9 mouse cellular contexts compared by ENCODE assay signal in the genomic region with DNA sequence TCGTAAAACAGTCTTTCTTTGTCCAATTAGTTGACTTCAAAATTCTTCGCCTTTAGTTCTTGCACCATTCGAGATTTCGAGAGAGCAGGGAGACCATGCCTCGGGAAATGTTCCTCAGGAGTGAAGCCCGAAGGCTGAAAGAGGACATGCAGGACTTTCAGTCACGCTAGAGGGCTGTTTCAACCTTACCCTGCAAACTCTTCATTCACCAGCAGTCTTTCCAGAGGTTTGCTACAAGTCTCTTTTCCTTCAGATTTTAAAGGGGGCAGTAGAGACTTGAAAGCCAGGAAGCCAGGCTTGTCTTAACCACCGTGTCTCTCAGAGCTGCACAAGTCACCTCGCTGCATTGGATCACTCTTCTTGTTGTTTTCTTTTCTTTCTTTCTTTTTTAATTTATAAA. TPM values are rescaled to one million over a fixed set of nuclear protein-coding genes. Genes with fewer than 3 reads are reported as not detected.
DNase-seq lines count a peak whose midpoint lies in the region; ATAC-seq and TF ChIP-seq lines count a peak whose summit lies in the region.
"Had no signal": no experiment of that assay in that cellular context is flagged by ENCODE, and none has a peak within 500 bp of the region (broad histone marks: within the 10 kb centered on the region; RNA-seq: fewer than 3 reads in every experiment).

No protein-coding gene starts in this region.

- H3K4me3 ChIP-seq in lung, postnatal 0 days (ENCODE audit: low read depth, low read length): peak overlapping the region; percentile 36
- peak overlapping the region; percentile 43 for H3K4me3 ChIP-seq in forebrain, embryonic 11.5 days (ENCODE audit: low read depth, low read length)
- peak overlapping the region; percentile 45 for H3K4me3 ChIP-seq in limb, embryonic 15.5 days
- peak overlapping the region; percentile 54 for H3K4me3 ChIP-seq in stomach, embryonic 16.5 days (replicated peaks; ENCODE audit: low read length)

- no peaks in the 10 kb centered on the region for H3K27me3 ChIP-seq in lung, postnatal 0 days (replicated peaks; ENCODE audit: insufficient read depth, low read length)
- H3K27me3 ChIP-seq in forebrain, embryonic 11.5 days (ENCODE audit: control insufficient read depth, insufficient read depth, low read length): peaks cover 4% of the 10 kb centered on the region
- peaks cover 9% of the 10 kb centered on the region; the same call in 1 of the 2 replicates for H3K27me3 ChIP-seq in limb, embryonic 15.5 days
- H3K27me3 ChIP-seq in stomach, embryonic 16.5 days (ENCODE audit: control insufficient read depth, insufficient read depth, low read length): no peaks in the 10 kb centered on the region

- H3K9ac ChIP-seq in lung, postnatal 0 days (replicated peaks; ENCODE audit: low read depth): 0 out of 2 replicates have a peak overlapping the region, but pooled peaks have one; percentile 3
- H3K9ac ChIP-seq in forebrain, embryonic 11.5 days (ENCODE audit: low read length): peak overlapping the region; percentile 48; the same call in 1 of the 2 replicates
- H3K9ac ChIP-seq in limb, embryonic 15.5 days: no peak overlapping the region
- H3K9ac ChIP-seq in stomach, embryonic 16.5 days (ENCODE audit: low read length): peak overlapping the region; percentile 70

- TF ChIP-seq EP300 in lung, postnatal 0 days (IDR thresholded peaks at IDR 0.05): no peak

- H3K9me3 ChIP-seq in lung, postnatal 0 days (ENCODE audit: low read length): no peaks in the 10 kb centered on the region
- H3K9me3 ChIP-seq in forebrain, embryonic 11.5 days (ENCODE audit: control insufficient read depth, low read length): no peaks in the 10 kb centered on the region
- H3K9me3 ChIP-seq in limb, embryonic 15.5 days: no peaks in the 10 kb centered on the region
- no peaks in the 10 kb centered on the region for H3K9me3 ChIP-seq in stomach, embryonic 16.5 days (replicated peaks; ENCODE audit: control insufficient read depth, low read length)

- no peak for ATAC-seq in lung, postnatal 0 days
- peak; percentile 72 for ATAC-seq in forebrain, embryonic 11.5 days (replicated peaks; ENCODE audit: low FRiP score)
- no peak for ATAC-seq in limb, embryonic 15.5 days (ENCODE audit: insufficient number of reproducible peaks, low FRiP score, low TSS enrichment, low read depth)
- ATAC-seq in stomach, embryonic 16.5 days (ENCODE audit: insufficient read depth, low FRiP score): no peak

- DNase-seq in lung, postnatal 0 days (ENCODE audit: low spot score): peak; percentile 60
- no peak for DNase-seq in lung, postnatal 14 days
- no peak for DNase-seq in forebrain, embryonic 11.5 days (ENCODE audit: low spot score)
- no peak for DNase-seq in spleen, postnatal 36 days (ENCODE audit: low spot score in 2 of 2)
- DNase-seq in lung, adult 18-20 months: no peak
- no peak for DNase-seq in adrenal gland, postnatal 14 days

- WGBS in lung, postnatal 0 days: 2% methylated on average over 9 of the region's 9 CpGs
- 4% methylated on average over 9 of the region's 9 CpGs for WGBS in forebrain, embryonic 11.5 days
- WGBS in limb, embryonic 15.5 days: 3% methylated on average over 9 of the region's 9 CpGs
- 5% methylated on average over 9 of the region's 9 CpGs for WGBS in stomach, embryonic 16.5 days

- H3K36me3 ChIP-seq in lung, postnatal 0 days (ENCODE audit: insufficient read depth, low read length): no peaks in the 10 kb centered on the region
- H3K36me3 ChIP-seq in forebrain, embryonic 11.5 days (ENCODE audit: control insufficient read depth, insufficient read depth, low read length): no peaks in the 10 kb centered on the region
- H3K36me3 ChIP-seq in limb, embryonic 15.5 days: no peaks in the 10 kb centered on the region
- no peaks in the 10 kb centered on the region for H3K36me3 ChIP-seq in stomach, embryonic 16.5 days (ENCODE audit: control insufficient read depth, insufficient read depth, low read length)

- no peaks in the 10 kb centered on the region for H3K4me1 ChIP-seq in lung, postnatal 0 days (ENCODE audit: insufficient read depth, low read depth, low read length)
- no peaks in the 10 kb centered on the region; the same call in 1 of the 2 replicates for H3K4me1 ChIP-seq in forebrain, embryonic 11.5 days (replicated peaks; ENCODE audit: control insufficient read depth, insufficient read depth, low read length)
- peaks cover 9% of the 10 kb centered on the region for H3K4me1 ChIP-seq in limb, embryonic 15.5 days
- 0 out of 2 replicates have a peak, but pooled peaks cover 2% of the 10 kb centered on the region for H3K4me1 ChIP-seq in stomach, embryonic 16.5 days (ENCODE audit: control insufficient read depth, insufficient read depth, low read length)

- peak; percentile 41 for TF ChIP-seq CTCF in lung, postnatal 0 days (IDR thresholded peaks at IDR 0.05)

- H3K27ac ChIP-seq in lung, postnatal 0 days (ENCODE audit: low read length): no peak overlapping the region; the same call in 1 of the 2 replicates
- H3K27ac ChIP-seq in forebrain, embryonic 11.5 days (ENCODE audit: low read depth, low read length): no peak overlapping the region
- H3K27ac ChIP-seq in limb, embryonic 15.5 days: no peak overlapping the region
- H3K27ac ChIP-seq in stomach, embryonic 16.5 days (ENCODE audit: low read length): no peak overlapping the region

- H3K4me2 ChIP-seq in lung, postnatal 0 days (replicated peaks; ENCODE audit: low read depth, low read length): peak overlapping the region; percentile 68
- peak overlapping the region; percentile 81 for H3K4me2 ChIP-seq in forebrain, embryonic 11.5 days (ENCODE audit: low read depth, low read length, severe bottlenecking)
- peak overlapping the region; percentile 77 for H3K4me2 ChIP-seq in limb, embryonic 15.5 days
- H3K4me2 ChIP-seq in stomach, embryonic 16.5 days (ENCODE audit: low read depth, low read length): peak overlapping the region; percentile 92

RNA-seq across cellular contexts. Expression of a gene that starts 0.9 kb away (rescaled TPM):
- polyA plus RNA-seq in lung, postnatal 0 days (2015; fragmentation: Nextera tagmentation; extraction: Ambion mirVana): 0.64 and 1.2 TPM in 2 replicates
- 0.09 and 0.13 TPM in 2 replicates for polyA plus RNA-seq in forebrain, embryonic 11.5 days (2014; fragmentation: Nextera tagmentation; extraction: Ambion mirVana)
- polyA plus RNA-seq in limb, embryonic 15.5 days (2015; fragmentation: Nextera tagmentation; extraction: Ambion mirVana): 2.4 and 3.2 TPM in 2 replicates
- 0.52 and 0.67 TPM in 2 replicates for polyA plus RNA-seq in stomach, embryonic 16.5 days (2015; fragmentation: Nextera tagmentation; extraction: Ambion mirVana)
- 4.6 and 5.6 TPM in 2 replicates for total RNA-seq in adrenal gland, postnatal 14 days (2021)
- polyA plus RNA-seq: spleen, adult 2 months had no signal
